Mouse (Mus musculus): Measurements from ENCODE around the gene Cngb1.

The Cngb1 gene

DNA sequence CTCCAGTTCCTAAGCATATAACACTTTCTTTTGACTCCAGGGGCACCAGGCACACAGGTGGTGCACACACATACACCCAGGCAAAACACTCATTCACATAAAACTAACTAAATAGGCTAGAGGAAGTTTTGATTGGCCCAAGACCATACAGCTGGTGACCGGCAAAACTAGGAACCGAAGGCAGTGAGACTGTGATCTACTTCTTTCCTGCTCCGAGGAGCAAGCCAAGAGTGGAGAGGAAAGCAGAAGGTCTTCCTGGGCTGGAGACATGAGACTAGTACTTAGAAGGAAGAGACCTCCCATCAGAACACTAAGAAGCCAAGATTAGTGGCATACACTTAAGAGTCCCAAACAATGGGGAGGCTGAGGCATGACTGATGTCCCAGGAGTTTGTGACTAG, 16.8 kb upstream of the Cngb1 start:
- DNase-seq, result no peak

DNA sequence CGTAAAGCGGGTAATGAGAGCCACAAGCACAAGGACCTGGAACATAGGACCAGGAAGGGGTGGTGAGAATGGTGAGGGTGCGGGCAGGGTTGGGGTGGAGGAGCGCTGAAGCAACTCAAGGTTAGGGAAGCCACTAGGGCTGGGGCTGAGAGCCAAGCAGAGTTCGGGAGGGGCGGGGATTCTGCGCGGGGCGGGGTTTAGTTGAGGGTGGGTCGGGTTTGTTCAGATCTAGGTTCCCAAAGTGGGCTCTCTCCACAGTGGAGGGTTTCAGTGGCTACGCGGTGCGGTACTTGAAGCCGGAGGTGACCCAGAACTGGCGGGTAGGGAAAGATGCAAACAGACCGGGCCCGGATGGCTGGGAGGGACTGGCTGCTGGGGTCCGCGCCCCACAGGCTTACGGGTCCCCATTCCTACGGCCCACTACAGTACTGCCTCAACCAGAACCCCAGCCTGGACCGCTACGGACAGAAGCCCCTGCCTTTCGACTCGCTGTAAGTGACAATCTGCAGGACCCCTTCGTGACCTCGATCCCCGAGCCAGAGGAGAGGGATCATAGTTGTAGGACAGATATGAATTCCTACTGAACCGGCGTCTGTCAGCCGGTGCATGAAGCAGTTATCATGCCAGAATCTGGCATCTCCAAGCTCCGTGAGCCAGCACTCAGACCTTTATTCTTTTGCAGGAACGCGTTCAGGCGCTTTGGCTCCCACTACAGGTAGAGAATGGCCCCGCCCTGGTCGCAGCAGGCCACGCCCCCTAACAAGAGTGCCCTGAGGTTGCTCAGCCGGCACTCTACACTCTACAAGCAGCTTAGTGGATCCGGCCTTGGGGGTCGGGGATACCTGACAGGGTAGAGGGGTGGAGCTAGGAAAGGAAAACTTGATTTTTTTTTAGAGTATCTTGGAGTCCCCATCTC, 14.1 kb upstream of the Cngb1 start:
- peak; percentile 87 to 91 for DNase-seq

DNA sequence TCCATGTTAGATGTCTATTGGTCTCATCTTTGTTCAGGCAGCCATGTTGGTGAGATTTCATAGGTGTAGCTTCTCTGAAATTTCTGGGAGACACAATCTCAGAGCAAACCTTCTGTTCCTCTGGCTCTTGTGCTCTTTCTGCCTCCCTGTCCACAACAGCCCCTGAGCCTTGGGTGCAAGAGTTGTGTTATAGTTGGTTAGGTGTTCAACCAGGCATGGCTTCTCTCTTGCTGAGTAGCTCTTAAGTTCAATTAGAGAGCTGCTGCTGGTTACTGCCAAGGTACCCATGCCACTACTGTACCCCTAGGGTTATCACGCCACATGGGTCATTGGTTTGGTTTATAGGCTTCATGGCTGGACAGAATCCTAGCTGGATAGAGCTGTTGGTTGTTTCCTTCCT, 9.0 kb upstream of the Cngb1 start:
- no peak for DNase-seq

DNA sequence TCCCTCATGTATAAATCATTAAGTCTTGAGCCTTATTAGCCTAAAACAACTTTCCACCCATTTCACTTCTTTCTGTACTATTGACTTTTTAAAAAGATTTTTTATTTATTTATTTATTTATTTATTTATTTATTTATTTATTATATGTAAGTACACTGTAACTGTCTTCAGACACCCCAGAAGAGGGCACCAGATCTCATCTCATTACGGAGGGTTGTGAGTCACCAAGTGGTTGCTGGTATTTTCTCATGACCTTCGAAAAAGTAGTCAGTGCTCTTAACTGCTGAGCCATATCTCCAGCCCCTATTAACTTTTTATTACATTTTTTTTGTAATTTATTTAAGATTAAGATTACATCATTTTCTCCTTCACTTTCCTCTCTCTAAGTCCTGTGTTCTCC, 8.3 kb upstream of the Cngb1 start:
- no peak for DNase-seq

DNA sequence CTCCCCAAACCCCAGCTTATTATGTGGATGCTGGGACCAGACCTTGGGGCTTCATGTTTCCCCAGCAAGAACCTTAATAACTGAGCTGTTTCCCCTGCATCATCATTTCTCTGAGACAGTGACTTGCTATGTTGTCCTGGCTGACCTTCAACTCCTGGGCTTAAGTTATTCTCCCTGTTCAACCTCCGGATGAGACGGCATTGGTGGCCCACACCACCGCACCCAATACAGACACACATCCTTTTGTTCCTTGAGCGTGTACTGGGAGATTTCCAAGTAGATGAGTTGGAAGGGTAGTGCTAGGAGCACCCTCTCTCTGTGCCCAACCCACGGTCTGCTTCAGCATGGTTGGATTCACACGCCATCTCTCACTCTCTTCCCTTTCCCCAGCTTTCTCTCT, 7.5 kb upstream of the Cngb1 start:
- DNase-seq, result no peak

DNA sequence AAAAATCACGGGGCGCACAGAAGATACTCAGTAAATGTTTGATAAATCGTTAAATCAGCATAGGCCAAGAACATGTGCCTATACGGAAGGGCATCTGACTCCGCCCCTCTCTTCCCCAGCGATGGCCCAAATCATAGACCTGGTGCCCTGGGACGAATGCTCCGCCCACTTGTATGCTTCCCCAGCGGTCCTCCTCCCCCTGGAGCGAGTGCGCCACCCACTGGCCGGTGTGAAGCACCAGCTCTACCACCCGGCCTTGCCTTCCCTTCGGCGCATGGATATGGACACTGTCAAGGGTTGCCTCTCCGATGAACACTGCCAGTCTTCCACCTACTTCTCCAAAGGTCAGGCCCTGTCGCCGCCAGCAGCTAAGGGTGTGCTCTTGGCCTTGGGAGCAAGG, 6.5 kb upstream of the Cngb1 start:
- DNase-seq, result peak in 1 of 2 experiments; percentile 17

DNA sequence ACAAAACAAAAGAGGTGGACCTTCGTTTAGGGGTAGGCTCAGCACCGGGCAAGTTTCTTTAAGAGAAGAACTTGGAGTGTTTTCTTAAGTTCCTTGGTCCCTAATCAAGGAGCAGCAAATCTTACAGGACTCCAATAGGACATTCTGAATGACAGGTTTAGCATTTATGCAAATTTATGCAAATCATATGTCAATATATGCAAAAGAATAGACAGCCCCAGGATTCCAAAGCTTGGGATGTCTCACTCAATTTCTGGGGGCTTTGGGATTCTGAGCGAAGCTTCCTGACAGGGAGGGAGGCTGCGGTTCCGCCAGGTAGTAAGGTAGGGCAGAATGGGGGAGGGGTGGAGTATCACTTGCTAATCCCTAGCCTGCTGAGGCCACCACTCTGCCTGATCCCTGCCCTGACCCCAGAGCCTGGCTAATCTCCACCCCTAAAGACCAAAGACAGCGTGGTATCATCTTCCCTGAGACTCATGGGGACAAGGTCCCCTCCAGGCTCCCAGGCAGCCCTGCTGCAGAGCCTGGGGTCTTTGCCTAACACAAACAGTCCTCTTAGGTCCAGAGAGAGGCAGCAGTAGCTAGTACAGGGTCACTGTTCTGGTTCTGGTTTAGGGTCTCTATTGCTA, 4.1 kb upstream of the Cngb1 start, which contains the start of gene Tepp:
Gene Tepp, plus strand, starts transcription at position 225 of the 629 bp plus-strand sequence.
- no peak for DNase-seq

DNA sequence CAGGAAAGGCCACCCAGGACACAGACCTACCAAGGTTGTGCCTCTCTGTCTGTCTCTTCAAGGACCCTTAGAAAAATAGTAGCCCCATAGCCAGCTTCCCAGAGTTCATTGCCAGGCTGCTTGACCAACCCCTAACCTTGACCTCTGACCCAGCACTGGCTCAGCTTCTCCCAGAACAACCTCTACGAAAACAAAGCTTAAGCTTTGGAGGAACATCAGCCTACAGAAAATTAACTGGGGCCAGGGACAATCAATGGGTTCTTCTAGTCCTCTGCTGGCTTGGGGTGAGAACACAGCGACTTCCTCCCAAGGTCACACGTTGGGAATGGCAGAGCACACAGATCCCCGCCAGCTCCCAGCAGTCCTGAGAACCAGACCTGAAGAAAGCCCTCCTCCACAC, 859 bp downstream of the Cngb1 start:
- no peak for DNase-seq

DNA sequence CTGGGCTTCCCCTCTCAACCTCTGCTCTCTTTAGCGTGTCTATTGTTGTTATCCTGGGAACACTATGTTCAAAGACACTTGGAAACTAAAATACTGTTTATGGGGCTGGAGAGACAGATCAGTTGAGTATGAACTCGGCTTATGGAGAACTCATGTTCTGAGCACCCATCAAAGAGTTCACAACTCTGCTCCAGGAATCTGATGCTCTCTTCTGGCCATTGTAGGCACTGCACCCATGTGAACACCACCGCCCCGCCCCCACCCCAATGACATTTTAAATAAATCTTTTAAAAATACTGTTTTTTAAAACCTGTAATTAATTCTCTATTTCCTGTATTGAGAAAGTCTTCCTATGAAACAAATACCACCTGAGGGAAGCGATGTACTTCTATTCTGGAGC, 4.0 kb downstream of the Cngb1 start:
- peak; percentile 33 to 42 for DNase-seq

DNA sequence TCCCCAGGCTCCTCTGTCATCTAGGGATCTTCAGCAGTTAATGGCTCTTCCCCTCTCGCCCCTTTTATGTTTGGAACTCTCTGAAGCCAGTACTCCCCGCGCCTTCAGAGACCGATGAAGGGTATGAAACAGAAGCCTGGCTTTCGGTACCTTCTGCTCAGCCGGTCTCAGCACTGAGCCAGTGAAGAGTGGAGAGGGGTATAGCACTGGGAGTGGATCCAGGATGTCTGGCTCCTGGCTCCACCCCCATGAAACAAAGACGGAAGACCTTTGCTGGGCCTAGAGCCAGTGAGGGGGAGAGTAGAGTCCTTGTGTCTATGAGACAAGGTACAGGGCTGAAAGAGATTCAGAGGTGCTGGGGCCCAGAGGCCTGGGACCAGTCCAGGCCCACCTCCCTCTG, 12.5 kb downstream of the Cngb1 start:
- no peak for DNase-seq

DNA sequence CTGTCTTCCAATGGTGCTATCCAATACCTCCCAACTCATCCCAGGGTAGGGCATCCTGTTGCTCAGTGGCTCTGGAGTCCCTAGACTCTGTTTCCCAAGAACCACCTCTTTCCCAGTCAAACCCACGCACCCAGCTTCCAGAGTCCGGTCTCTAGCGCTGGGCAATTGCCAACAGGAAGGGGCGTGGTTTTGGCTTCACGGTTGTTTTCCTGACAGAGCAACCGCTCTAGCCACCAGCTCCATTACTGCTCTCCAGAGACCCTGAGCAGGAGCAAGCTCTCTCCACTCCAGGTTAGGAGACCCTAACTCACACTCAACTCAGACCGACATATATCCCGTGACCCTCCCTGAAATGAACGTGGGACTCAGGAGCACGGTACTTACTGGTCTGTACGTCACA, 13.2 kb downstream of the Cngb1 start:
- no peak for DNase-seq

DNA sequence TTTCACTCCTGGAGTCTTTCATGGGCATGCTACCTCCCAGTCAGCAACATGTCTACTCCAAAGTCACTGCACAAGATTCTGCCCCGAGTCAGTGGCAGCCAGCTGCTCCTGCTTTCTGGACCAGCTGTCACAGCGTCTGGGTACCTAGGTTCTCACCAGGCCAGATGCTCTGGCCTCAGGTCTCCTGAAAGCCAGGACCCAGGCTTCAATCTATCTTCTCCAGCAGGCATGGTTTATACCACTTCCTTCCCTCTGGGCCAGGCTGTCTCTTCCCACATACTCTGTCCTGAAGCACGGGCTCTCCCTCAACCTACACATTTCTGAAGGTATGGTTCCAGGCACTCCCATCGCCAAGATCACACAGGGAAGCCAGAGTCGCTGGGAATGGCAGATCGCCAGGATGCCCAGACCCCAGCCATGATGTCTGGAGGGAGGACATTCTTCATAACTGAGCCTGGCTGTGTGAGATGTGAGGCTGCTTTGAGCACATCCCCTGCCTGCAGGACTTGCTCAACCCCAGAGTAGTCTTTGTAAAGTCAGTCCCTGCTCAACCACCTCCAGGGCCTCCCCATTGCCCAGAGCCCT, 17.2 kb downstream of the Cngb1 start:
- DNase-seq, result no peak

DNA sequence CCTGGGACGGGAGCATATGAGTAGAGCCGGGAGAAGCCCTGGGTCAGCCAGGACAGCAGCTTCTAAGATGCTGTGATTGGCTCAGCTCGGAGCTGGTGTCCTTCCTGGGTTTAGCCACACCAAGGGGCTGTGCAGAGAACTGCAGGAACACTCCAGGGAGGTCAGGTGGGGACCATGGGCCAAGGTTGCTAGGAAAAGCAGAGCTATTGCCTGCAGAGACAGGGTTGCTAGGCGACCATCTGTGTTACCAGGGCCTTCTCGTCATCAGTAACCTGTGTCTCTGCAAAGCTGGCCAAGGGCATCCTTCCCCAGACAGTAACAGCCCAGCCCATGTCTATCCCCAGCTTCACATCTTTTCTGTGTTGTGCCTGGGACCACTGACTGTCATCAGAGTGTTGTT, 24.9 kb downstream of the Cngb1 start:
- no peak for DNase-seq

DNA sequence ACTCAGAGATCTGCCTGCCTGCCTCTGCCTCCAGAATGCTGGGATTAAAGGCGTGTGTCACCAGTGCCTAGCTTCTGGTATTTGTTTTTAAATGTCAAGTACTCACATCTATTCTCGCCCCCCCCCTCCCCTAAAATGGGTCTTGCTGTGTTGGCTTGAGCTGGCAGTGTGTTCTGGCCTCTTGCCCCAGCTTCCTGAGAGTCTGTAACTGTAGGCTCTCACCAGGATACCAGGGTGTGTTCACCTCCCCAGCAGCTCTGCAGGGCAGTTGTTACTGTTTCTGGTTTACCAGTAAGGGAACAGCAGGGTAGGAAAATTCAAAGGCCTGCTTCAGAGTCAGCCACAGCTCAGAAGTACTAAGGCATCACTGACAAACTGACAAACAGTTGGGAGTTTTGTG, 33.5 kb downstream of the Cngb1 start:
- no peak for DNase-seq

DNA sequence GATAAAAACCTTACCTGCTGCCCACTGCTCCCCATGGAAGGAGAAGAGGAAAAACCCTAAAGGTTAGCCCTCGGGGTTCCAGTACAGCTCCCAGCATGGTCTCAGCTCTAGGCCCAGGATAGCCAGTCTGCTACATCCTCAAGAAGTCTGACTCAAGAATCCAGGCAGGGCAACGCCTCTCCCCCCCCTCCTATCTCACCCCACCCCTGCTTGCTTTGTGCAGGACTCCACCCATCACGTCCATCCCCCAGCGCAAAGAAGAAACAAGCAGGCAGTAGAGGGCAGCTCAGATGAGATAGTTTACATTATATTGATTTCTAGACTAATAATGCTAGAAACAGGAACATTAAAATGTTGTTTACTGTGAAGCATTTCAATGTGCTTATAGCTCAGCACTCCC, 34.5 kb downstream of the Cngb1 start:
- no peak for DNase-seq

DNA sequence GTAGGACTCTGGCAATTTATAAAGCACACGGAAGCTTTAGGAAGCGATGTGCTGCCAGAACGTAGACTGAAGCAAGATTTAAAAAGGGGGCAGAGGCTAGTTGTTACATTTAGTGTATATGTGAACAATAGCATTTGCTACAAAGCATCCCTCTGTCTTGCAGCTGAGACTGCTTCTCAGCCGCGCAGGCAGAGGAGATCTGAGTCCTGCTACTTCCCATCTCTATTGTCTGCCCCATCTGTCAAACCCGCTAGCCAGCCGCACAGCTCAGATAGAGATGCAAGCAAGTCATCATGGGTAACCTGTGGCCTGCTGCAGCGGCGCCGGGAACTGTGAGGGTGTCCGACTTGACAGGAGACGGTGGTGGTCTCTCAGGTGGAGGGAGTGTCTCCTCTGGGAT, 35.9 kb downstream of the Cngb1 start:
- no peak for DNase-seq

DNA sequence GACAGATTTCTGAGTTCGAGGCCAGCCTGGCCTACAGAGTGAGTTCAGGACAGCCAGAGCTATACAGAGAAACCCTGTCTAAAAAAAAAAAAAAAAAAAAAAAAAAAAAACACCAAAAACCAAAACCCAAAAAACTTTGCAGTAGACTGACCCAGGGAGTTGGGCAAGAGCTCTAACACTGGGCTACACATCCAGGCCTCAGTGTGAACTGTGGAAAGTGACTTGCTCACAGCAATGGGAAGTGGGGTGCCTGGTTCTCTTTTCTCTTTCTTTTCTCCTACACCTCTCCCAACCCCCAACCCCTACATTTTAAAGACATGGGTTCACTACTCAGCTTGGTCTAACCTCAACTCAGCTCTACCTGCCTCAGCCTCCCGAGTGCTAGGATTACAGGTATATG, 44.2 kb downstream of the Cngb1 start:
- no peak for DNase-seq

DNA sequence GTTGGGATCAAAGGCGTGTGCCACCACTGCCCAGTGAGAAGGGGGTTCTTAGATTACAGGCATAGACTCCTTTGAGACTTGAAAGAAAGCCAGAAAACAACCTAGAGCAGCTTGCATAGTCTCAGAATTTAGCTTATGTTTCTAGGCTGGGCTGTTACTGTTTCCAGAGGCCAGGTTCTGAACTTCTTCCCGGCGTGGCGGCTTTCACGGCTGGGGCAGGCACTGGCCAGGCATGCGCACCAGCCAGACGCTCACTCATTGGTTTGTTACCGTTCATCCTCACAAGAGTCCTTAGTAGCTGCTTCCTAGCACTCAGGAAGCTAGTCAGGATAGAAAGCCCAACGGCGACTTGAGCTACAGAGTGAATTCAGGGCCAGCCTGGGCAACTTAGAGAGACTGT, 50.8 kb downstream of the Cngb1 start:
- DNase-seq, result no peak

DNA sequence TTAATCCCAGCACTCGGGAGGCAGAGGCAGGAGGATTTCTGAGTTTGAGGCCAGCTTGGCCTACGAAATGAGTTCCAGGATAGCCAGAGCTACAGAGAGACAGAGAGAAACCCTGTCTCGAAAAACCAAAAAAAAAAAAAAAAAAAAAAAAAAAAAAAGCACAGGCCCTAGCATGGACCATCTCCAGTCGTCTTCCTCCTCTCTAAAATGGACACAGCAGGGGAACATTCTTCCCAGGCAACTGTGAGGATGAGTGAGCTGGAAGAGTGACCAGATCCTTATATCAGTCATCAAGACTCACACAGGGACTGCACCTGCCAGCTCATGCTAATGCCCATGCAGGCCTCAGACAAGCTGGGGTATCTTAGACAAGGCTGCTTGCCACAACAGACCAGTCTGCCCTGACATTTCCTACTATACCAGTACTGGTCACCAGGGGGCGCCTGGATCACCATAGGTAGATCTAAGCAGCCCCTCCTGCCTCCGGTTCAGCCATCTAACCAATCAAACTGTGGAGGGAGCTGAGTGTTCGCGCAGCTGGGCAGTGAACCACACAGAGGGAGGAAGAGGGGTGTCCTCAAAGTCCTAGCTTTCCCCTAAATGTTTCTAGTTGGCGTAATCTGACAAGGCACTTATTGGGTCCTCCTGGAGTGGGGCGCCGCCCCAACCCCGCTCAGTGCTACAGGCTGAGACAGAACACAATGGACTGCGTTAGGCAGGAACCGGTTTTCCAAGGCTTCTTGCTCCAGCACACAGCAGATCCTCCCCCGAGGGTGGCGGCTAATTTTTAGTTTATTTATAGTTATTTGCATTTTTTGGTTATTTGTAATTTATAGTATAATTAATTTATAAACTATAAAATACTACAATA, 51.6 kb downstream of the Cngb1 start:
- peak; percentile 98 to 99 for DNase-seq

DNA sequence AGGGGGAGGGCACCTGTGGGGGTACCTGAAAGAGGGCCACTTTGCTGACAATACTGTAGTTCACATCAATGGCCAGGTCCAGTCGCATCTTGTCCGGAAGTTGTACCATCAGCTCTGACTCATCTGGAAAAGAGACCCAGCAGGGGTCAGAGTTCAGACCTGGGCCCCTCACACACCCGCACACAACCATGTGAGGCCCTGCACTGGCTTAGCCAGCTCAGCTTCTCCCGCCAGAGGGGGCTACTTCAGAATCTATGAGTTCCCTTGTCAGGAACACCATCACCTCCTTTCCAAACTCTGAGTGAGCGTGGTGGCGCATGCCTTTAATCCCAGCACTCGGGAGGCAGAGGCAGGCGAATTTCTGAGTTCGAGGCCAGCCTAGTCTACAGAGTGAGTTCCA, 54.3 kb downstream of the Cngb1 start:
- no peak for DNase-seq

DNA sequence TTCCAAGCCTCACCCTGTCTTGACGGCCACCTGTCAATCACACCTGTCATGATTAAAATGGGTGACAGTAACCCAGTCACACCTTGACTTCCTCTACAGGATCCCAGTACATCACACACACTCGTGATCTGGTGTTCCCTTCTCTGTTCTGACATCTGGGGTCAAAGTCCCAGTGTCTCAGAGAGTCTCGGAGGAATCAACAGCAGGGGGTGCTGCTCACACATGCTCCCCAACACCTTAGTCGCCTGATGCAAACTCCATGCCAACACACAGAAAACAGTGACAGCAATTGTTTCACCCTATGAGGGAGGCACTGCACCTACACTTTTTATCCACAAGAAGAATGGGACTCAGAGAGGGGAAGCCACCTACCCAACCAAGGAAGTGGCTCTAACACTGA, 56.5 kb downstream of the Cngb1 start:
- DNase-seq, result peak; percentile 17 to 28

DNA sequence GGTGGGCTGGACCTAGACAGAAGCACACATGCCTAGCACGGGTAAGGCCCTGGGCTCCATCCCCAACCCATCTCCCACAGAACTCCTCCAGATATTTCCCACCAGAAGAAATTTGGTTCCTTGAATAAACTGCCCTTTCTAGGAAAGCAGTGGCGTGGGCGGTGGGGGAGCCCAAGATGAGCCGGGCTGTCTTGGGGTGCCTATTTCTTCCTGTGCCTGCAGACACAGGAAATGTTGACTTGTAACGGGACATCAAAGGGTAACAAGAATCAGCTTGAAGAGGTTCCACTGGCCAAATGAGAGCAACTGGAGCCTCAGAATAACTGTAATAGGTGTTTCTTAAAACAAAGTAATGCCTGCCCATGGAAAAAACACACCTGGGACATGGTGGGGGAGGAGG, 59.1 kb downstream of the Cngb1 start:
- DNase-seq, result no peak

DNA sequence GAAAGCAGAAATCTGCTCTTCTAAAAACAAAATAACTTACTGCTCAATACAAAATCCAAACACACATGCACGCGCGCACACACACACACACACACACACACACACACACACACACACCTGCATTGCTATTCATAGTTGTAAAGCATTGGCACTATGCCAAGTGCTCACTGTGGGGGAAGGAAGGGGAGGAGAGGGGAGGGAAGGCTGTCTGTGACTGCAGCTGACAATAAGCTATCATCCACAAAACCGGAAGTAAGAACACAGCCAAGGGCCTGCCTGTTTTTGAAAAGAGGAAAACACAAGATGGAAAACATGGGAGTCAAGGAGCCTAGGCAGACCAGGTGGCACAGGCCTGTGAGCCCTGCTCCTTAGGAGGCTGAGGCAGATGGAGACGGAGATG, 61.2 kb downstream of the Cngb1 start:
- peak; percentile 67 to 69 for DNase-seq

Data from B cell, adult 2 months (primary cell).